Mouse (Mus musculus): Measurements from ENCODE around the gene Trp53. TPM values are rescaled to one million over a fixed set of nuclear protein-coding genes. Genes with fewer than 3 reads are reported as not detected.
A peak's percentile ranks its signal among the peaks of the same experiment; 100 is the strongest.

Gene Trp53
- polyA plus RNA-seq, 1 experiment from 2014 or later, result 55.8 TPM

DNA sequence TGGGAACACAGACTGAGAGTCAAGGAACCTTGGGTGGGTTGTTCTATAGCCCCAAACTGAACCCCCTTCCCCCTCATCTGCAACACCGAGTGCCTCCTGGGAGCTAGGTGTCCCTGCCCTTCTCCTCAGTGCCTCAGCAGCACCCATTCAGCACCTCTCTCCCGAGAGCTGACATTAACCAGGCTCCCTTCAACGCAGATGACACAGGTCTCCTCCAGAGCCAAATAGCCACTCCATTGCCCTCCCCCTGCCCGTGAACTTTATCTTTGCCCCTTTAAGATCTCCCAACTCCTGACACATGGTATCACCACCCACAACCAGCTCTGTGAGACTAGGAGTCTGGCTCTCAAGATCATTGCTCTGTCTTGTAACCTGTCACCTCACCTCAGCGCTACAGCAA lies 21.0 kb upstream of the Trp53 start:
- Histone ChIP-seq H3K4me3 (ENCODE audit: low read depth, low read length) (no peak overlapping the region), H3K4me2 (ENCODE audit: low read depth, low read length) (no peak overlapping the region), H3K36me3 (ENCODE audit: control insufficient read depth, insufficient read depth) (peaks cover 20% of the 10 kb centered on the region), H3K9ac (ENCODE audit: low read depth, low read length) (no peak overlapping the region), H3K27me3 (ENCODE audit: control insufficient read depth, insufficient read depth, low read depth, low read length) (peaks cover 49% of the 10 kb centered on the region), H3K9me3 (replicated peaks; ENCODE audit: control insufficient read depth, low read length) (no peaks in the 10 kb centered on the region), H3K27ac (ENCODE audit: low read length) (no peak overlapping the region), H3K4me1 (ENCODE audit: control insufficient read depth, low read depth, low read length) (peaks cover 8% of the 10 kb centered on the region; the same call in 1 of the 2 replicates)
- 20% methylated on average over 5 of the region's 5 CpGs for WGBS (ENCODE audit: insufficient replicate concordance)
- ATAC-seq (ENCODE audit: low read depth), result no peak

- 7% methylated on average over 59 of the region's 59 CpGs for WGBS (ENCODE audit: insufficient replicate concordance)
- Histone ChIP-seq H3K9ac (ENCODE audit: low read depth, low read length) (peak within 1 kb of the TSS; percentile 14; the same call in 1 of the 2 replicates), H3K27ac (ENCODE audit: low read length) (no peak within 1 kb of the TSS), H3K4me2 (ENCODE audit: low read depth, low read length) (peak within 1 kb of the TSS; percentile 47), H3K4me1 (ENCODE audit: control insufficient read depth, low read depth, low read length) (peaks cover 8% of the 10 kb centered on the region; the same call in 1 of the 2 replicates), H3K27me3 (ENCODE audit: control insufficient read depth, insufficient read depth, low read depth, low read length) (peaks cover 49% of the 10 kb centered on the region), H3K36me3 (ENCODE audit: control insufficient read depth, insufficient read depth) (peaks cover 20% of the 10 kb centered on the region), H3K9me3 (replicated peaks; ENCODE audit: control insufficient read depth, low read length) (no peaks in the 10 kb centered on the region), H3K4me3 (ENCODE audit: low read depth, low read length) (peak within 1 kb of the TSS; percentile 38)
- ATAC-seq (ENCODE audit: low read depth), result no peak
Measured at GRCm38 (mm10) chr11:69559851-69560765, 20.1 kb upstream of the Trp53 start, which contains the start of gene Efnb3. Efnb3 (minus strand) TSS chr11:69560205.

GRCm38 (mm10) chr11:69560896-69561854 lies 19.0 kb upstream of the Trp53 start:
- Histone ChIP-seq H3K4me1 (ENCODE audit: control insufficient read depth, low read depth, low read length) (peaks cover 8% of the 10 kb centered on the region; the same call in 1 of the 2 replicates), H3K4me3 (ENCODE audit: low read depth, low read length) (no peak overlapping the region), H3K9ac (ENCODE audit: low read depth, low read length) (no peak overlapping the region), H3K27me3 (ENCODE audit: control insufficient read depth, insufficient read depth, low read depth, low read length) (peaks cover 47% of the 10 kb centered on the region), H3K9me3 (replicated peaks; ENCODE audit: control insufficient read depth, low read length) (no peaks in the 10 kb centered on the region), H3K27ac (ENCODE audit: low read length) (no peak overlapping the region), H3K4me2 (ENCODE audit: low read depth, low read length) (no peak overlapping the region), H3K36me3 (ENCODE audit: control insufficient read depth, insufficient read depth) (peaks cover 20% of the 10 kb centered on the region)
- no peak for ATAC-seq (ENCODE audit: low read depth)
- 77% methylated on average over 16 of the region's 16 CpGs for WGBS (ENCODE audit: insufficient replicate concordance)

- no peak for ATAC-seq (ENCODE audit: low read depth)
- WGBS (ENCODE audit: insufficient replicate concordance), result 84% methylated on average over 13 of the region's 13 CpGs
- Histone ChIP-seq H3K27ac (ENCODE audit: low read length) (no peak overlapping the region), H3K9me3 (replicated peaks; ENCODE audit: control insufficient read depth, low read length) (no peaks in the 10 kb centered on the region), H3K4me2 (ENCODE audit: low read depth, low read length) (no peak overlapping the region), H3K4me3 (ENCODE audit: low read depth, low read length) (no peak overlapping the region), H3K4me1 (ENCODE audit: control insufficient read depth, low read depth, low read length) (peaks cover 8% of the 10 kb centered on the region; the same call in 1 of the 2 replicates), H3K27me3 (ENCODE audit: control insufficient read depth, insufficient read depth, low read depth, low read length) (peaks cover 33% of the 10 kb centered on the region), H3K9ac (ENCODE audit: low read depth, low read length) (no peak overlapping the region), H3K36me3 (ENCODE audit: control insufficient read depth, insufficient read depth) (peaks cover 20% of the 10 kb centered on the region)
Measured at GRCm38 (mm10) chr11:69563373-69563772, 16.8 kb upstream of the Trp53 start.

GRCm38 (mm10) chr11:69564391-69564790 lies 15.8 kb upstream of the Trp53 start:
- Histone ChIP-seq H3K4me1 (ENCODE audit: control insufficient read depth, low read depth, low read length) (no peaks in the 10 kb centered on the region), H3K9me3 (replicated peaks; ENCODE audit: control insufficient read depth, low read length) (no peaks in the 10 kb centered on the region), H3K4me2 (ENCODE audit: low read depth, low read length) (no peak overlapping the region), H3K36me3 (ENCODE audit: control insufficient read depth, insufficient read depth) (peaks cover 20% of the 10 kb centered on the region), H3K27ac (ENCODE audit: low read length) (no peak overlapping the region), H3K27me3 (ENCODE audit: control insufficient read depth, insufficient read depth, low read depth, low read length) (peaks cover 22% of the 10 kb centered on the region), H3K4me3 (ENCODE audit: low read depth, low read length) (no peak overlapping the region), H3K9ac (ENCODE audit: low read depth, low read length) (no peak overlapping the region)
- ATAC-seq (ENCODE audit: low read depth), result no peak
- WGBS (ENCODE audit: insufficient replicate concordance), result 69% methylated on average over 3 of the region's 3 CpGs

- no peak for ATAC-seq (ENCODE audit: low read depth)
Measured at GRCm38 (mm10) chr11:69565131-69565530, 15.0 kb upstream of the Trp53 start.

GRCm38 (mm10) chr11:69575220-69575619 lies 4.9 kb upstream of the Trp53 start:
- Histone ChIP-seq H3K27me3 (ENCODE audit: control insufficient read depth, insufficient read depth, low read depth, low read length) (no peaks in the 10 kb centered on the region), H3K9ac (ENCODE audit: low read depth, low read length) (no peak overlapping the region), H3K9me3 (replicated peaks; ENCODE audit: control insufficient read depth, low read length) (no peaks in the 10 kb centered on the region), H3K4me3 (ENCODE audit: low read depth, low read length) (no peak overlapping the region), H3K4me2 (ENCODE audit: low read depth, low read length) (no peak overlapping the region), H3K27ac (ENCODE audit: low read length) (no peak overlapping the region), H3K36me3 (ENCODE audit: control insufficient read depth, insufficient read depth) (peaks cover 8% of the 10 kb centered on the region), H3K4me1 (ENCODE audit: control insufficient read depth, low read depth, low read length) (peaks cover 28% of the 10 kb centered on the region)
- no peak for ATAC-seq (ENCODE audit: low read depth)
- WGBS (ENCODE audit: insufficient replicate concordance), result 53% methylated on average over 3 of the region's 3 CpGs

More at GRCm38 (mm10) chr11:69565131-69565530, 15.0 kb upstream of the Trp53 start:
- H3K4me1 ChIP-seq (ENCODE audit: control insufficient read depth, low read depth, low read length), result no peaks in the 10 kb centered on the region
- no peak overlapping the region for H3K4me2 ChIP-seq (ENCODE audit: low read depth, low read length)
- H3K27me3 ChIP-seq (ENCODE audit: control insufficient read depth, insufficient read depth, low read depth, low read length), result peaks cover 15% of the 10 kb centered on the region
- 81% methylated on average over 8 of the region's 8 CpGs for WGBS (ENCODE audit: insufficient replicate concordance)
- peaks cover 20% of the 10 kb centered on the region for H3K36me3 ChIP-seq (ENCODE audit: control insufficient read depth, insufficient read depth)
- no peak overlapping the region for H3K4me3 ChIP-seq (ENCODE audit: low read depth, low read length)
- H3K9me3 ChIP-seq (replicated peaks; ENCODE audit: control insufficient read depth, low read length), result no peaks in the 10 kb centered on the region
- H3K27ac ChIP-seq (ENCODE audit: low read length), result no peak overlapping the region
- H3K9ac ChIP-seq (ENCODE audit: low read depth, low read length), result no peak overlapping the region

GRCm38 (mm10) chr11:69576307-69576706 lies 3.9 kb upstream of the Trp53 start:
- Histone ChIP-seq H3K9me3 (replicated peaks; ENCODE audit: control insufficient read depth, low read length) (no peaks in the 10 kb centered on the region), H3K36me3 (ENCODE audit: control insufficient read depth, insufficient read depth) (no peaks in the 10 kb centered on the region), H3K27me3 (ENCODE audit: control insufficient read depth, insufficient read depth, low read depth, low read length) (no peaks in the 10 kb centered on the region), H3K9ac (ENCODE audit: low read depth, low read length) (no peak overlapping the region), H3K27ac (ENCODE audit: low read length) (peak overlapping the region; percentile 27; the same call in 1 of the 2 replicates), H3K4me2 (ENCODE audit: low read depth, low read length) (peak overlapping the region; percentile 91), H3K4me1 (ENCODE audit: control insufficient read depth, low read depth, low read length) (peaks cover 25% of the 10 kb centered on the region), H3K4me3 (ENCODE audit: low read depth, low read length) (peak overlapping the region; percentile 88)
- ATAC-seq (ENCODE audit: low read depth), result no peak
- 22% methylated on average over 5 of the region's 5 CpGs for WGBS (ENCODE audit: insufficient replicate concordance)

Measured in liver, embryonic 16.5 days (tissue).